Mouse (Mus musculus): ENCODE data around the gene Pqlc3. TPM values are rescaled to one million over a fixed set of nuclear protein-coding genes. Genes with fewer than 3 reads are reported as not detected.

The Pqlc3 gene
- polyA plus RNA-seq, 1 experiment from 2014 or later, result 5.9 TPM

DNA sequence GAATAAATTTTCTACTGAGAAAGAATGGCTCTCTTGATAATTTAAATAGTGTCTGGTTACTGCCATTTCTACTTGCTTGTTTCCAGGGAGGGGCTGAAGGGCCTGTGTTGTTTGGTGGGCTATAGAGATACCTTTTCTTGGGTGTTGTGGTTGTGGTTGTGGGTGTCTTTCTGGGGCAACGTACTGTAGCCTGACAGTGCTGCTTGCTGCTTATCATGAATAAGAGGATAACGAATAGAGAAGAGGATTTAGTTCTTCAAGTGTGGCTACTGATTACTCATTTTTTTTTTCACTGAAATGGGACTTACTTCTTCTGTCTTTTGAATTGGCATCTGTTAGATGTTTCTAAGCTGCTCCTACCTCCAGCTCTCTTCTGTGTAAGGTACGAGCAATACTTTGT, 58.2 kb downstream of the Pqlc3 start:
- Histone ChIP-seq H3K4me1 (ENCODE audit: control insufficient read depth, low read depth, low read length) (no peaks in the 10 kb centered on the region), H3K4me2 (ENCODE audit: low read depth, low read length) (no peak overlapping the region), H3K36me3 (ENCODE audit: control insufficient read depth, insufficient read depth) (peaks cover 4% of the 10 kb centered on the region; the same call in 1 of the 2 replicates), H3K4me3 (ENCODE audit: low read depth, low read length) (no peak overlapping the region), H3K27ac (ENCODE audit: low read length) (no peak overlapping the region), H3K9ac (ENCODE audit: low read depth, low read length) (no peak overlapping the region), H3K9me3 (replicated peaks; ENCODE audit: control insufficient read depth, low read length) (no peaks in the 10 kb centered on the region), H3K27me3 (ENCODE audit: control insufficient read depth, insufficient read depth, low read depth, low read length) (no peaks in the 10 kb centered on the region)
- 44% methylated on average over 3 of the region's 3 CpGs for WGBS (ENCODE audit: insufficient replicate concordance)
- no peak for ATAC-seq (ENCODE audit: low read depth)

Other genes starting within 250 kb of the Pqlc3 start
- gene Greb1, start 199.5 kb downstream of the Pqlc3 start, polyA plus RNA-seq (2015; fragmentation: Nextera tagmentation; extraction: Ambion mirVana), result 0.56 and 0.92 TPM in 2 replicates
- gene E2f6, start 189.4 kb downstream of the Pqlc3 start, polyA plus RNA-seq (2015; fragmentation: Nextera tagmentation; extraction: Ambion mirVana), result 12.3 and 13.8 TPM in 2 replicates
- 4.3 TPM in 2 replicates for gene Rock2, start 105.5 kb downstream of the Pqlc3 start, polyA plus RNA-seq (2015; fragmentation: Nextera tagmentation; extraction: Ambion mirVana)
- gene 2410004P03Rik, start 11.3 kb upstream of the Pqlc3 start, polyA plus RNA-seq (2015; fragmentation: Nextera tagmentation; extraction: Ambion mirVana), result 0.07 TPM in 1 of 2 replicates, not detected in the other
- gene Kcnf1, start 176.5 kb upstream of the Pqlc3 start, polyA plus RNA-seq (2015; fragmentation: Nextera tagmentation; extraction: Ambion mirVana), result 0.11 and 0.24 TPM in 2 replicates